Mouse (Mus musculus) common myeloid progenitor, adult 5-6 weeks (primary cell): ENCODE measurements around the gene C2. TPM values are rescaled to one million over a fixed set of nuclear protein-coding genes. Genes with fewer than 3 reads are reported as not detected.
A peak's percentile ranks its signal among the peaks of the same experiment; 100 is the strongest.
"Not testable (repeated sequence)": the region's sequence is repeated elsewhere in the genome, so short reads cannot be mapped to it uniquely, and the experiment has no call there.

Source experiments
- ATAC-seq: replicated peaks from 2 replicates; pipeline ENCODE4 v1.8.0; 2016; ENCODE audit warnings: low read depth, mild to moderate bottlenecking, moderate TSS enrichment, inconsistent platforms; ENCODE audit not compliant: poor library complexity, severe bottlenecking
- total RNA-seq: library from RNA; stranded (forward); fragments of 200-1000, 187-1606 nt; gene quantifications from 2 replicates; pipeline ENCODE4 v1.2.3, GENCODE M21; 2017

The C2 gene
- total RNA-seq, 1 experiment from 2014 or later, result 2.8 TPM

DNA sequence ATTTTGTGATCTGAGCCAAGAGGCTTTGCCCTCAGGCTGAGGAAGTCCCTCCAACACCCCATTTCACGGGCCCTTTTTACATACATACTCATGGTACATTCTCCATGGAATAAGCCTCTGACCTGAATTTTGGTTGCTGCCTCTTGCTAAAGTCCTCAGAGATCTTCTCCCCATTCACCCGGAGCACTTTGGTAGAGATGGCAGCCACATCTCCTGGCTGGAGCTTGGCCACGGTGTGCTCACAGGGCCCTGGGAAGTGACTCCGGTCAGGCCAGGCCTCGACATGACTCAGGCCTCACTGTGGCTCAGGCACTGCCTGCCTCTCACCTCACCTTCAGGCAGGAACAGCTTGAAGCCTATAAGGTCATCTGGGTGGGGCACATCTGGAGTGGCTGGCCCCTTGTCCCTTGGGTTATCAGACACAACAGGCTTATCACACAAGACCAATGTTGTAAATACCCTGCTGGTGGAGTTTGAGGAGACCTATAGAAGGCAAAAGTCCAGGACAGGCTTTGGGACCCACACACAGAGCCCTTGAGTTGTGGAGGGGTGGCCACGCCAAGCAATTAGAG, 57.2 kb downstream of the C2 start:
- ATAC-seq, result no peak

DNA sequence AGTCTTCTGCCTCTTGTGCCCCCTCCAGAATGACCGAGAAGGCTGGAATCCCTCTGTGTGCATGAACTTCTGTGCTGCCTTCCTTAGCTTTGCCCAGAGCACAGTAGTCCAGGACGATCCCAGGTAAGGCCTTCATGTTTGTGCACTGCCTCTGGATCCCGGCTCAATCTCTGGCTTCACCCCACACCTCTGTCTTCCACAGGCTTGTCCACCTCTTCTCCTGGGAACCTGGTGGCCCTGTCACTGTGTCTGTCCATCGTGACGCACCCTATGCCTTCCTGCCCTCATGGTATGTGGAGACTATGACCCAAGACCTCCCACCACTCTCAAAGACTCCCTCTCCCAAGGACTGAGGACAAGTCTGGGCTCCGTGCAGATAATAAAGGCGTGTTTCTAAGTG, 59.3 kb downstream of the C2 start:
- ATAC-seq, result no peak

DNA sequence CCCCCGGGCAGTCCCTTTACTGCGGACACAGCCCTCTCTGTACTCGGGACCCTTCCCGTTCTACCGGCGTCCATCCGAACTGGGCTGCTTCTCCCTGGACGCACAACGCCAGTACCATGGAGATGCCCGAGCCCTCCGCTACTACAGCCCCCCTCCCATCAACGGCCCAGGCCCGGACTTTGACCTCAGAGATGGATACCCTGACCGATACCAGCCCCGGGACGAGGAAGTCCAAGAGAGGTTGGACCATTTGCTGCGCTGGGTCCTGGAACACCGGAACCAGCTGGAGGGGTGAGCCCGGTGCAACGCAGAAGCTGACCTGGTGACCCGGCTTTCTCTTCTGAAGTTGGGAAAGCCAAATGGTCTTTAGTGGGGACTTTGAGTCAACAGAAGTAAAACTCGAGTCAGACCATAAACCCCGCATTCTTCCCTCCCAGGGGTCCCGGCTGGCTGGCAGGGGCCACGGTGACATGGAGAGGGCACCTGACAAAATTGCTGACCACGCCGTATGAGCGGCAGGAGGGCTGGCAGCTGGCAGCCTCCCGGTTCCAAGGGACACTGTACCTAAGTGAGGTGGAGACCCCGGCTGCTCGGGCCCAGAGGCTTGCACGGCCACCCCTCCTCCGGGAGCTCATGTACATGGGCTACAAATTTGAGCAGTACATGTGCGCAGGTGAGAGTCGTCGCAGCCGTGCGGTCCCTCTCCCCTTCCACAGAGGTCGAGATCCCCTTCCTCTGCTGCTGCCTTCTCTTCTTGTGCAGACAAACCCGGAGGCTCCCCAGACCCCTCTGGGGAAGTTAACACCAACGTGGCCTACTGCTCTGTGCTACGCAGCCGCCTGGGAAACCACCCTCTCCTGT, 60.4 kb downstream of the C2 start:
- ATAC-seq, result no peak

DNA sequence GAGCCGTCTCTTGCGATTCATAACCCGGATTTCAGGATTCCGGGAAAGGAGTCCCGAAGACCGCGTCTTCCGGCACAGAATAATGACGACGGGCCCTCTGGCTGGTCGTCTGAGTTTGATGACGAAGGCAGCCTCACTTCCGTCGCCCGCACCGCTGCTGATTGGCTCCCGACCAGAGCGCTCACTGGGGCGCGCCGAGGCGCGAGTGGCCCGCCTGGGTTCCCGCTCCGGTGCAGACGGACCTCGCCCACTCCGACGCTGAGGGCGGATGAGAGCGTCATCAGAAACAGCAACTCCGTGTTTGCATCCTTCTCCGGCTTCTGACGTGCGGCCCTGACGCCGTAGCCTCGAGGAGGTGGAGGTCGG, 61.2 kb downstream of the C2 start, which contains the start of the genes Stk19 and Dxo:
Gene Stk19, minus strand, starts transcription at position 90 of the 366 bp plus-strand sequence.
Gene Dxo, plus strand, starts transcription at position 164 of the 366 bp plus-strand sequence.
- ATAC-seq, result peak; percentile 94

DNA sequence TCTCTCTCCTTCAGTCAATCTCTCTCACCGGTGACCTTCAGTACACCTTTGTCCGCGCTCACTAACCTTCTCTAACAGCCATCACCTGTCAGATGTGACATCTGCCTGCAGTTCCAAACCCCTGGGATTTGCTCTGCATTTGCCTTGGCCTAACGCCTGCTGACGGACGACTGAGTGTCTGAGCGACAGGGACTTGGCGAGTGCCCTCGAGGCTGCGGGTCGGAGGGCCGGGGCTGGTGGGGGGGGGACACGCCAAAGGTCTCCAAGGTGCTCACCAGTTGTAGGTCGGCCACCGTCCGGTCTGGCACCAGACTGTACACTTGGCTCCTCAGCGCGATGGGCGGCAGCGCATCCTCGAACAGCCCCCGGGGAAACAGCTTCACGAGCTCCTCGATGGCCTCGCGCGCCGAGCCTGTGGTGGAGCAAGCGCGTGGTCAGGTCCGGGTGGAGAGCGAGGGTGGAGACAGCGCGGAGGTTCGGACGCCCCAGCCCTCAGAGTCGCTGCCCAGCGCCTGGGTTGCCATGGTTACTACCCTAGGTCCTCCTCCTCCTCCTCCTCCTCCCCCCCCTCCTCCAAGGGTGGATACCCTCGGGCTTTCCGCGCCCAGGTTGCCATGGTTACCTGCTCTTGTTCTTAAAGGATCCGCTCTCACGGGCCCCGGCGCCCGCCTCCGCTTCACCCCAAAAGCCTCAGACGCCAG, 61.8 kb downstream of the C2 start:
- peak; percentile 63 for ATAC-seq

DNA sequence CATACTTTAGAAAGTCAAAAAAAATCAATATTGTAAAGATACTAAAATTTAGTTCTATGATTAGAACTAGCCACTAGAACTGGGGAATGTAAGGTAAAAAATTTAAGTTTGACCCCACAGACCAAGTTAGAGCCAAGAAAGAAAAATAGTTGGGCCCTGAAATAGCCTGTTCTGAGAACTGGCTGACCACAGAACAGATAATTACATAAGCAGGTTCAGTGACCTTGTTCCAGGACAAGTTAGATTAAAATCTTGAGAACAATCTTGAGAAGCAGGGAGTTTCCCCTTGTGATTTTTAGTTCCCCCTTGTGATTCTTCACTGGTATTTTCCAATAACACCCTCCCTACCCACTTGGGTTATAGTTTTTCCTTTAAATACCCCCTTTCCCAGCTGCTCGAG, 67.3 kb downstream of the C2 start:
- not testable (repeated sequence) for ATAC-seq

DNA sequence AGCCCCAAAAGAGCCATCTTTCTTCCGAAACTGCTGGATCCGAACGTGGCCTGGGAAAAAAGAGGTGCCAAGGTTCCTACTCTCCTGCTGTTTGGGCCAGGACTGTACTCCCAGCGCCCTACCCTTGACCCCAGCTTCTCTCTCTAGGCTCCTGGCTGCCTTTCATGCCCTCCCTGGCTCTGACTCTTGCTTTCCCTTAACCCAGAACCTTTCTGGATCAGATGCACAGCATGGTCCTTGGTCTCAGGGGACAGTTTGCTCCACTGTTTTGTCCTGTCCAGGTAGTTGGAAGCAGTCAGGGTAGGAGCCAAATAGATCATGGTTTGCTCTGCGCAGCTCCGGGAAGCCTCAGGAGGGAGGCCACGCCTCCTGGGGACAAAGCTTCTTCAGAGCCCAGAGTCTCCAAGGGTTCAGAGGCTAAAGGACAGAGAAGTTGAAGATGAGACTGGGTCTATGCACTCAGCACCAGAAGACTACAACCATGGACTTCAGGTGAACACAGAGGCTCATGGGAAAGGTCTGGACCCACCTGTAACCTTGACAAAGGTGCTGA, 83.2 kb downstream of the C2 start:
- ATAC-seq, result no peak

DNA sequence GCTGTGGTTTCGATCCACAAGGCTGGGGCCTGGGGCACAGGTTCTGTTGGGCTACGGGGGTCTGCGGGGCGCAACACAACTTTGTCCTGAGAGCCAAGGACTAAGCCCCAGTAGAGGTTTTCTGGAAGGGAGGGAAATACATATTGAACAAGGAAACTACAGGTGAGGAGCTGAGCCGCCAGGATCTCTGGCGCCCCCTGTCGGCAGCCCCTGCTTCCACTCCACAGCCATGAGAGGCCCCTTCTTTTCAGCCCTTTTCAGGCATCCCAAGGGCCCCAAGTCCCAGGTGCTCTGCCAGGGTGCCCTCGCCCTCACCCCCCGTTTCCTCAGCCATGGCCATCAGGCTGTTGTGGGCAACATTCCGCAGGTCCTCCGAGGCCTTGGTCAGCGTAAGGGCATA, 84.3 kb downstream of the C2 start:
- ATAC-seq, result peak; percentile 35; the same call in 1 of the 2 replicates

Other genes with a start within 250 kb of the C2 start
- not detected in 2 replicates for gene Tnxb, start 227.7 kb downstream of the C2 start, total RNA-seq
- gene C4b, start 154.4 kb downstream of the C2 start, total RNA-seq, result 0.18 TPM in 1 of 2 replicates, not detected in the other
- not detected in 2 replicates for gene Cyp21a1, start 93.7 kb downstream of the C2 start, total RNA-seq
- 10.0 and 32.9 TPM in 2 replicates for gene Stk19, start 61.3 kb downstream of the C2 start, total RNA-seq
- 21.2 and 27.9 TPM in 2 replicates for gene Dxo, start 61.2 kb downstream of the C2 start, total RNA-seq
- gene Skiv2l, start 48.1 kb downstream of the C2 start, total RNA-seq, result 28.9 and 33.8 TPM in 2 replicates
- gene Nelfe, start 47.9 kb downstream of the C2 start, total RNA-seq, result 39.6 and 41.9 TPM in 2 replicates
- gene Cfb, start 35.7 kb downstream of the C2 start, total RNA-seq, result not detected in 2 replicates
- 11.1 and 16.2 TPM in 2 replicates for gene Zbtb12, start 18.8 kb downstream of the C2 start, total RNA-seq
- not detected in 2 replicates for gene Gm20547, start 16.2 kb downstream of the C2 start, total RNA-seq
- 96.6 and 107 TPM in 2 replicates for gene Ehmt2, start 204 bp upstream of the C2 start, total RNA-seq
- gene Slc44a4, start 16.2 kb upstream of the C2 start, total RNA-seq, result not detected in 2 replicates
- gene Neu1, start 33.0 kb upstream of the C2 start, total RNA-seq, result 3.4 and 5.0 TPM in 2 replicates
- 79.3 and 84.3 TPM in 2 replicates for gene Hspa1b, start 61.0 kb upstream of the C2 start, total RNA-seq
- not detected in 2 replicates for gene Gm20481, start 71.6 kb upstream of the C2 start, total RNA-seq
- 33.5 and 47.4 TPM in 2 replicates for gene Hspa1a, start 73.9 kb upstream of the C2 start, total RNA-seq
- gene Hspa1l, start 74.4 kb upstream of the C2 start, total RNA-seq, result 0.63 TPM in 1 of 2 replicates, not detected in the other
- gene Lsm2, start 83.6 kb upstream of the C2 start, total RNA-seq, result 26.9 and 34.1 TPM in 2 replicates
- 174 and 210 TPM in 2 replicates for gene Vars, start 102.7 kb upstream of the C2 start, total RNA-seq
- gene Vwa7, start 118.3 kb upstream of the C2 start, total RNA-seq, result 0.32 TPM in 1 of 2 replicates, not detected in the other
- 1.2 and 4.4 TPM in 2 replicates for gene Sapcd1, start 129.8 kb upstream of the C2 start, total RNA-seq
- 3.8 and 4.2 TPM in 2 replicates for gene Msh5, start 148.5 kb upstream of the C2 start, total RNA-seq
- gene Clic1, start 151.7 kb upstream of the C2 start, total RNA-seq, result 214 and 220 TPM in 2 replicates
- 21.3 and 26.7 TPM in 2 replicates for gene Ddah2, start 160.8 kb upstream of the C2 start, total RNA-seq
- gene Ly6g6c, start 167.1 kb upstream of the C2 start, total RNA-seq, result not detected in 2 replicates
- not detected in 2 replicates for gene Mpig6b, start 167.9 kb upstream of the C2 start, total RNA-seq
- gene Ly6g6e, start 178.6 kb upstream of the C2 start, total RNA-seq, result not detected in 2 replicates
- gene Ly6g6d, start 179.8 kb upstream of the C2 start, total RNA-seq, result not detected in 2 replicates
- gene Ly6g6f, start 187.3 kb upstream of the C2 start, total RNA-seq, result not detected in 2 replicates
- gene Abhd16a, start 191.0 kb upstream of the C2 start, total RNA-seq, result 33.1 and 38.8 TPM in 2 replicates
- not detected in 2 replicates for gene Ly6g5c, start 210.0 kb upstream of the C2 start, total RNA-seq
- not detected in 2 replicates for gene Ly6g5b, start 217.2 kb upstream of the C2 start, total RNA-seq
- gene Gpank1, start 223.2 kb upstream of the C2 start, total RNA-seq, result 39.5 and 50.1 TPM in 2 replicates
- gene Csnk2b, start 223.8 kb upstream of the C2 start, total RNA-seq, result 286 and 306 TPM in 2 replicates
- 6.3 and 8.2 TPM in 2 replicates for gene D17H6S53E, start 228.1 kb upstream of the C2 start, total RNA-seq
- gene Apom, start 233.8 kb upstream of the C2 start, total RNA-seq, result not detected in 2 replicates
- gene Bag6, start 236.9 kb upstream of the C2 start, total RNA-seq, result 58.8 and 103 TPM in 2 replicates